Mouse (Mus musculus) central nervous system, embryonic 14 days (tissue): ENCODE results near the gene Cenpn. TPM values are rescaled to one million over a fixed set of nuclear protein-coding genes. Genes with fewer than 3 reads are reported as not detected.

Experiments
- polyA plus RNA-seq: library from polyadenylated mRNA; depleted of rRNA; stranded (reverse); fragments of >200 nt; gene quantifications from 2 replicates; pipeline ENCODE4 v1.2.3, GENCODE M21; 2012; rRNA removed

The Cenpn gene
- 20.0 and 25.6 TPM in 2 replicates for polyA plus RNA-seq

DNA sequence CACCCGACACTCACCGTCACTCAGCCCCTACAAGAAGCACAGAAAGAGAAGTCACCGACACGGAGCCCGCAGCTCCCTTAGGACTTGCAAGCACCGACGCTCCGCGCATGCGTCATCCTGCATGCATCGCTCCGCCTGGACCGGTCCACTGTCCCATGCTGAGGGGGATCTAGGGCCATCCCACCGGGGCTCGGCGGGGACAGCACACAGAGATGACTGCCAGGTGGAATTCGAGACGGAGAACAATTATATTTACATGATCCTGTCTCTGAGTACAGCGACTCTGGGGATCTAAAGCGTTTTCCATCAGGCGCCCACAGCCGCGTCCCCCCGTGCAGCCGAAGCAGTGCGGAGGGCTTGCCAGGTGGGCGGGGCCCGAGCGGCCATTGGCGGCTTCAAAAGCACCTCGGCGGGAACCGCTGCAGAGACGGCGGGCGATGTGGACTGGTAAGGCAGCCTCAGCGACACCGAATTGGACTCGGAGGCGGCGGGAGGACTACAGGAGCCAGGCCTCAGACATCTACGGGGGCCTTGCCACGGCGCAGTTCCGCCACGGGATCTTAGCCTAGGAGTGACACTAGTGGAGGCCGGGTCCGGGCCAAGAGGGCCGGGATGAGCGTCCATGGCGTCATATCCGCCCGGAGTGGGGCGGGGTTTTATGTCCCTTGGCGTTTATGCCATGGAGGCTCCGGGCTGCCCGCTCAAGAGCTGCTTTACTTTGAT lies at the start of gene Cenpn, which contains the start of gene Cmc2:
Cenpn (plus strand) TSS at position 394 of the 723 bp plus-strand sequence.
Cmc2 (minus strand) TSS at position 119 of the 723 bp plus-strand sequence.

DNA sequence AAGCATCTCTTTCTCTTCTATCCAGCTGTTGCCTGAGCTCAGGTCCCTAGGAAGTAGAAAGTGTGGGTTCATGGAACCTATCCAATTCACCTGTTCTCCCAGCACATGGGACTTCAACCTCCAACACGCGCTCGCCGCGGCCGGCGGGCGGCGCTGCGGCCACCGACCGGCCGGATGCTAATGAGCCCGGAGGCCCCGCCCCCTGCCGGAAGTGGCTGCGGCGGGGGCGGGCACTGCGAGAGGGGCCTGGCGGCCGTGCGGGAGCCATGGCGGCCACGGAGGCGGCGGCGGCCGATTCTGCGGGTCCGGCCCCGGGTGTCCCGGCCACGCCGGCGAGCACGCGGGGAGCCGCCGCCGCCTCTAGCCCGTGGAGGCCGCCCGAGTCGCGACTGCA lies 21.6 kb downstream of the Cenpn start, which contains the start of gene Atmin:
Atmin (plus strand) TSS at position 233 of the 394 bp plus-strand sequence.

GRCm38 (mm10) chr8:116978631-116979256 lies 57.2 kb downstream of the Cenpn start, which contains the start of gene 1700030J22Rik:
Gene 1700030J22Rik, minus strand, starts transcription at chr8:116978959.

Other genes with a start within 250 kb of the Cenpn start
- gene Cdyl2, start 188.7 kb upstream of the Cenpn start, polyA plus RNA-seq, result 2.0 and 2.7 TPM in 2 replicates
- gene Cmc2, start 275 bp upstream of the Cenpn start, polyA plus RNA-seq, result 20.2 and 23.7 TPM in 2 replicates
- gene Atmin, start 21.7 kb downstream of the Cenpn start, polyA plus RNA-seq, result 20.0 and 20.2 TPM in 2 replicates
- 3.9 and 4.4 TPM in 2 replicates for gene 1700030J22Rik, start 57.2 kb downstream of the Cenpn start, polyA plus RNA-seq
- 64.3 and 64.5 TPM in 2 replicates for gene Gcsh, start 71.8 kb downstream of the Cenpn start, polyA plus RNA-seq
- gene Pkd1l2, start 160.7 kb downstream of the Cenpn start, polyA plus RNA-seq, result 0.01 and 0.05 TPM in 2 replicates
- gene Bco1, start 174.1 kb downstream of the Cenpn start, polyA plus RNA-seq, result 0.06 and 0.14 TPM in 2 replicates
- 8.8 and 9.2 TPM in 2 replicates for gene Gan, start 236.4 kb downstream of the Cenpn start, polyA plus RNA-seq